Mouse (Mus musculus) gastrocnemius, adult 2 months (tissue): ENCODE measurements around the gene Atp1a3. TPM values are rescaled to one million over a fixed set of nuclear protein-coding genes. Genes with fewer than 3 reads are reported as not detected.

Source experiments
- DNase-seq: peaks from one replicate; pipeline ENCODE4 v3.0.0; 2022
- H3K27ac ChIP-seq: fragments of 200-600 bp; 2 replicates; pipeline ENCODE4 v1.8.1; 2022; ENCODE audit warnings: mild to moderate bottlenecking
- H3K4me3 ChIP-seq: fragments of 200-600 bp; 2 replicates; pipeline ENCODE4 v1.8.1; 2022; ENCODE audit warnings: mild to moderate bottlenecking, moderate library complexity
- CTCF ChIP-seq: fragments of 200-600 bp; IDR thresholded peaks from 2 replicates; pipeline ENCODE4 v1.8.1; 2022; ENCODE audit warnings: antibody characterized with exemption, mild to moderate bottlenecking, moderate library complexity
- intact Hi-C: fragments of 180-260 bp; cut with DNase I; formaldehyde crosslinking; loops from one replicate; pipeline ENCODE4 v1.15.1; 2025
- total RNA-seq, 2 experiments: library from RNA; stranded (reverse); gene quantifications; 2 replicates each; pipeline ENCODE4 v1.2.3; 2021

Gene Atp1a3
- total RNA-seq, 2 experiments from 2014 or later = not detected

GRCm38 (mm10) chr7:24970341-24970740 lies 35.4 kb downstream of the Atp1a3 start:
- no peak for DNase-seq
- TF ChIP-seq CTCF = no peak
- no peak overlapping the region for H3K27ac ChIP-seq
- intact Hi-C loops = loop anchor here (2.0 kb wide), 1 partner anchor 86 kb away; the partner anchor contains the start of gene Rps19
- H3K4me3 ChIP-seq = no peak overlapping the region

DNA sequence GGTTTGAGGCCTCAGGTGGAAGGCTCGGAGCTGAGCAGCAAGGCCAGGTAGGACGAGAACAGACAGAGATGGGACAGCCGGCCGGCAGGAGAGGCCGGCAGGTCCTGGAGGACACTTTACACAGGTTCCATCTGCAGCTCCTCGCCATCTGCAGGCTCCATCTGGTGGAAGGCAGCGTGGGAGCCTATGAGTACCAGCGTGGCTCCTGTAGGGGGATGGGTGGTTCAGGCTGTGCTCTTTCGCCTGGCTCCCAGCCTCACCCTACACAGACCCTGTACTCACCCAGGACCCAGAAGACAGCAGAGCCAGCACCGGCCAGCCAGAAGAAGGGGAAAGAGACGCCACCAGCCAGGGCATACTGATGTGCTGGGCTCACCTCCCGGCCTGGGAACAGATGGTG lies 36.0 kb downstream of the Atp1a3 start:
- no peak for DNase-seq
- TF ChIP-seq CTCF = no peak

DNA sequence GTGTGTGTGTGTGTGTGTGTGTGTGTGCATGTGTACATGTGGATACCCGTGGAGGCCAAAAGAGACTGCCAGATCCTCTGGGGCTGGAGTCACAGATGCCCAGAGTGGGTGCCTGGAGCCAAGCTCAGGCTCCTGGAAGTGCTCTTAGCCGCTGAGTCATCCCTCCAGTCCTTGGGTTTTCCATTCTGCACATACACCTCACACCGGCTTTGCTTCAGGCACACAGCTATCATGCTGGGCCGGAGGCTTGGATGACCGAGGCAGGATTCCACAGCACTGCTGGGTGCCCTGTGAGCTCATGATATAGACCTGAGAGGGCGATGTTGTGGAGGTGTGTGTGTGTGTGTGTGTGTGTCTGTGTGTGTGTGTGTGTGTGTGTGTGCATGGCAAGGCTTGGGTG lies 37.3 kb downstream of the Atp1a3 start:
- Histone ChIP-seq H3K4me3 (no peak overlapping the region), H3K27ac (no peak overlapping the region)
- DNase-seq = no peak
- intact Hi-C loops = no loop called here
- TF ChIP-seq CTCF = no peak

More for the DNA sequence above, 36.0 kb downstream of the Atp1a3 start:
- H3K27ac ChIP-seq = no peak overlapping the region
- intact Hi-C loops = loop anchor here (2.0 kb wide), 1 partner anchor 85 kb away; the partner anchor contains the start of gene Rps19
- no peak overlapping the region for H3K4me3 ChIP-seq

DNA sequence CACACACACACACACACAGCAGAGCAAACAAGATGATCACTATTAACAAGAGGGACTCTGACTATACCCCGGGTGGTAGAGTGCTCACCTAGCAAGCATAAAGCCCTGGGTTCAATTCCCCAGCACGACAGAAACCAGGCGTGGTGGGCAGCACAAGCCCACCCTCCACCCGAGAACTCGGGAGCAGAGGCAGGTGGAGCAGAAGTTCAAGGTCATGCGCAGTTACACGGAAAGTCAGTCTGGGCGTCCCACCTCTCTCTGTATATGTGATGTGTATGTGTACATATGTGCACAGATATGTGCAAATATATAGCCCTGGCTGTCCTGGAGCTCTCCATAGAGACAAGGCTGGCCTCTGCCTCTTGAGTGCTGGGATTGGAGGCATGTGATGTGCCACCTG lies 37.8 kb downstream of the Atp1a3 start:
- intact Hi-C loops = no loop called here
- Histone ChIP-seq H3K4me3 (no peak overlapping the region), H3K27ac (no peak overlapping the region)
- DNase-seq = no peak
- no peak for TF ChIP-seq CTCF

GRCm38 (mm10) chr7:24964897-24965535 lies 40.7 kb downstream of the Atp1a3 start:
- peak; percentile 74 for TF ChIP-seq CTCF
- Histone ChIP-seq H3K27ac (no peak overlapping the region), H3K4me3 (no peak overlapping the region)
- intact Hi-C loops = loop anchor here (1.0 kb wide), 1 partner anchor 75 kb away; no protein-coding TSS in a partner anchor
- peak; percentile 81 for DNase-seq

GRCm38 (mm10) chr7:24964288-24964687 lies 41.5 kb downstream of the Atp1a3 start:
- H3K27ac ChIP-seq = no peak overlapping the region
- TF ChIP-seq CTCF = no peak
- DNase-seq = no peak
- intact Hi-C loops = no loop called here
- no peak overlapping the region for H3K4me3 ChIP-seq

- peak; percentile 11 for DNase-seq
Measured at GRCm38 (mm10) chr7:24955226-24955625, 50.5 kb downstream of the Atp1a3 start.

GRCm38 (mm10) chr7:24954450-24954849 lies 51.3 kb downstream of the Atp1a3 start:
- intact Hi-C loops = no loop called here
- H3K27ac ChIP-seq = no peak overlapping the region
- no peak for TF ChIP-seq CTCF
- peak; percentile 22 for DNase-seq
- peak overlapping the region; percentile 69 for H3K4me3 ChIP-seq

More at GRCm38 (mm10) chr7:24955226-24955625, 50.5 kb downstream of the Atp1a3 start:
- no peak for TF ChIP-seq CTCF
- intact Hi-C loops = no loop called here
- Histone ChIP-seq H3K27ac (no peak overlapping the region), H3K4me3 (peak overlapping the region; percentile 69)

DNA sequence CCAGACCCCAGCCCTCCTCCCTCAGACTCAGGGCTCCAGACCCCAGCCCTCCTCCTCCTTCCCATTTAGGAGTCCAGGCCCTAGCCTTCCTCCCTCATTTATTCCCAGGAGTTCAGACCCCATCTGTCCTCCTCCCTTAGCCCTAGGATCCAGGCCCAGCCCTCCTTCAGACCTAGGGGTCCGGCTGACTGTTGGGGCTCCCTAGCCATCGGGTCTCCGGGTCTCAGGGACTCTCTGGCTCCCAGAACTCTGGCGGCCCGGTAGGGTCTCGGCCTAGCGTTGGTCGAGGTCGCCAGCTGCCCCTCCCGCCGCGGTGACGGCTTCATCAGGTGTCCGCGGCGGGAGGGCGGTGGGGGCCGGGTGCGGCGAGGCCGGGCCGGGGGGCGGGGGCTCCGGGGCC lies 51.8 kb downstream of the Atp1a3 start:
- H3K4me3 ChIP-seq = peak overlapping the region; percentile 69

DNA sequence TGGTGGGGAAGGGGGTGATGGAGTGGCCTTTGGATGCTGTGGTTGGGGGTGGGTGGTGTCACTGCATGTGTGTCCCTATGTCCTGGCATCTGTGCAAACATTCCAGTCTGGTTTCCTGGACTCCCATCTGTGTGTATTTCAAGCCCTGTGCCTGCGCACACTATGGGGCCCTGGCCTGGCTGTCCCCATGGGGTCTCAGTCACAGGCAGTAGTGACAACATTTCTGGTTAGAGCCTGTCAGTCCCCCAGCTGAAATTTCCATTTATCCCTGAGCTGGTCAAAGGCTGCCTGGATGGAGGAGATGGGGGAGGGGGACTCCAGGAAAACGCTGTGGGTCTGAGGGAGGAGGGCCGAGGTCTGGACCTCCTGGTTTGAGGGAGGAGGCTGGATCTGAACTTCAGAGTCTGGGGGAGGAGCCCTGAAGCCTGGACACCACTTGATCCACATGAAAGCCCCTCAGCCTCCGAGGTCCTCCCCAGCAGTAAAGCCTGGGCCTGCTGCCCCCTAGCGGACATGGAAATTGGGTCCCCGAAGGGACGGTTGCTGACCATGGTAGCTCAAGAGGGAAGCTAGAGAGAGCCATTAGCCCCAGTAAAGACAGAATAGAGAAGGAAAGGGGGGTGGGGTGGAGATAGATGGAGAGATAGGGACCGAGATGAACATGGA lies 55.7 kb downstream of the Atp1a3 start:
- peak; percentile 82 for TF ChIP-seq CTCF
- intact Hi-C loops = no loop called here
- Histone ChIP-seq H3K27ac (no peak overlapping the region), H3K4me3 (no peak overlapping the region)
- DNase-seq = peak; percentile 72

More for the DNA sequence above, 51.8 kb downstream of the Atp1a3 start:
- intact Hi-C loops = no loop called here
- H3K27ac ChIP-seq = no peak overlapping the region
- no peak for TF ChIP-seq CTCF
- DNase-seq = no peak

- no peak overlapping the region for H3K27ac ChIP-seq
- intact Hi-C loops = no loop called here
- H3K4me3 ChIP-seq = no peak overlapping the region
- no peak for DNase-seq
- TF ChIP-seq CTCF = no peak
Measured at GRCm38 (mm10) chr7:24948774-24949173, 57.0 kb downstream of the Atp1a3 start.

- Histone ChIP-seq H3K27ac (no peak overlapping the region), H3K4me3 (no peak overlapping the region)
- intact Hi-C loops = no loop called here
- no peak for DNase-seq
- no peak for TF ChIP-seq CTCF
Measured at GRCm38 (mm10) chr7:24947316-24948048, 58.3 kb downstream of the Atp1a3 start.
